Mouse (Mus musculus) erythroblast, adult 5-6 weeks (primary cell): Measurements from ENCODE around the gene Gm49383. TPM values are rescaled to one million over a fixed set of nuclear protein-coding genes. Genes with fewer than 3 reads are reported as not detected.

Source experiments
- total RNA-seq, 2 experiments: library from RNA; stranded (forward) in 1 of 2; stranded (reverse) in 1 of 2; fragments of 150-400 nt in 1 of 2; fragments of 200-764, 138-1000 nt in 1 of 2; gene quantifications; 2 replicates each; pipeline versions ENCODE4 v1.2.3 to v1.2.4; 2015 to 2017; ENCODE audit warnings: low replicate concordance in 2 of 2

Gm49383 gene
- total RNA-seq, 2 experiments from 2014 or later = 14.4 TPM; not detected in 1

Other genes starting within 250 kb of the Gm49383 start
- gene Rps29, start 37.9 kb downstream of the Gm49383 start, total RNA-seq (2015; ENCODE audit: low replicate concordance) = 531 and 573 TPM in 2 replicates
- gene Rps29, start 37.9 kb downstream of the Gm49383 start, total RNA-seq (2017; ENCODE audit: low replicate concordance) = 408 and 804 TPM in 2 replicates
- 14.2 and 16.5 TPM in 2 replicates for gene Lrr1, start 28.3 kb downstream of the Gm49383 start, total RNA-seq (2015; ENCODE audit: low replicate concordance)
- 6.7 and 8.8 TPM in 2 replicates for gene Lrr1, start 28.3 kb downstream of the Gm49383 start, total RNA-seq (2017; ENCODE audit: low replicate concordance)
- 207 and 213 TPM in 2 replicates for gene Rpl36al, start 13.0 kb downstream of the Gm49383 start, total RNA-seq (2015; ENCODE audit: low replicate concordance)
- gene Rpl36al, start 13.0 kb downstream of the Gm49383 start, total RNA-seq (2017; ENCODE audit: low replicate concordance) = 166 and 173 TPM in 2 replicates
- 30.4 and 34.7 TPM in 2 replicates for gene Mgat2, start 12.9 kb downstream of the Gm49383 start, total RNA-seq (2015; ENCODE audit: low replicate concordance)
- gene Mgat2, start 12.9 kb downstream of the Gm49383 start, total RNA-seq (2017; ENCODE audit: low replicate concordance) = 21.2 and 23.1 TPM in 2 replicates
- gene Dnaaf2, start 1.3 kb upstream of the Gm49383 start, total RNA-seq (2015; ENCODE audit: low replicate concordance) = 0.19 and 1.0 TPM in 2 replicates
- 0.84 and 2.9 TPM in 2 replicates for gene Dnaaf2, start 1.3 kb upstream of the Gm49383 start, total RNA-seq (2017; ENCODE audit: low replicate concordance)
- 3.1 and 4.6 TPM in 2 replicates for gene Gm49384, start 7.2 kb upstream of the Gm49383 start, total RNA-seq (2015; ENCODE audit: low replicate concordance)
- 7.0 and 8.5 TPM in 2 replicates for gene Gm49384, start 7.2 kb upstream of the Gm49383 start, total RNA-seq (2017; ENCODE audit: low replicate concordance)
- gene Pole2, start 31.1 kb upstream of the Gm49383 start, total RNA-seq (2015; ENCODE audit: low replicate concordance) = 18.3 and 25.3 TPM in 2 replicates
- gene Pole2, start 31.1 kb upstream of the Gm49383 start, total RNA-seq (2017; ENCODE audit: low replicate concordance) = 13.0 and 21.9 TPM in 2 replicates
- gene Klhdc1, start 44.1 kb upstream of the Gm49383 start, total RNA-seq (2015; ENCODE audit: low replicate concordance) = 0.84 TPM in 1 of 2 replicates, not detected in the other
- 0.60 and 1.3 TPM in 2 replicates for gene Klhdc1, start 44.1 kb upstream of the Gm49383 start, total RNA-seq (2017; ENCODE audit: low replicate concordance)
- gene Klhdc2, start 99.6 kb upstream of the Gm49383 start, total RNA-seq (2015; ENCODE audit: low replicate concordance) = 47.8 and 63.7 TPM in 2 replicates
- 61.5 and 62.0 TPM in 2 replicates for gene Klhdc2, start 99.6 kb upstream of the Gm49383 start, total RNA-seq (2017; ENCODE audit: low replicate concordance)
- gene Nemf, start 160.1 kb upstream of the Gm49383 start, total RNA-seq (2015; ENCODE audit: low replicate concordance) = 55.8 and 64.0 TPM in 2 replicates
- 73.7 and 120 TPM in 2 replicates for gene Nemf, start 160.1 kb upstream of the Gm49383 start, total RNA-seq (2017; ENCODE audit: low replicate concordance)
- gene Arf6, start 175.0 kb upstream of the Gm49383 start, total RNA-seq (2015; ENCODE audit: low replicate concordance) = 21.1 and 28.2 TPM in 2 replicates
- gene Arf6, start 175.0 kb upstream of the Gm49383 start, total RNA-seq (2017; ENCODE audit: low replicate concordance) = 36.5 and 49.0 TPM in 2 replicates
- gene Gm9887, start 175.4 kb upstream of the Gm49383 start, total RNA-seq (2015; ENCODE audit: low replicate concordance) = not detected in 2 replicates
- not detected in 2 replicates for gene Gm9887, start 175.4 kb upstream of the Gm49383 start, total RNA-seq (2017; ENCODE audit: low replicate concordance)